Mouse (Mus musculus): Measurements from ENCODE around the gene Nrros.
A peak's percentile ranks its signal among the peaks of the same experiment; 100 is the strongest.

Nrros gene

GRCm38 (mm10) chr16:32160742-32161323 is 4.6 kb downstream of the Nrros start:
- no peak for DNase-seq

GRCm38 (mm10) chr16:32158966-32159365 is 6.4 kb downstream of the Nrros start:
- DNase-seq = no peak

DNA sequence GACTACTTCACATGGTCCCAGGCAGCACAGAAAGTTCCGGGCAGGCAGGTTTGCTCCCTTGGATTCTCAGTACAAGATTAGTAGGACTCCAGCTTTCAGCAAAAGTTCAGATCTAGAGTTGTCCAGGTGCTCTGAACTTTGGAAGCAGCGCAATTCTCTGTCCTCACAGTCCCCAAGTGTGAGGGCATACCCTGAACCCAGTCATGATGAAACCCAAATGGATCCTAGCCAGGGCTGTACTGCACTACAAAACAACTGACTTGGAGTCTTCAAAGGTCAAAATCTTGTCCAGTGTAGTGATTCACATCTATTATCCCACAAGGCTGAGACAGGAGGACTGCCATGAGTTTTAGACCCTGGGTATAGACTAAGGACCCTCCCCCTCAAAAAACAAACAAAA is 8.0 kb downstream of the Nrros start:
- no peak for DNase-seq

DNA sequence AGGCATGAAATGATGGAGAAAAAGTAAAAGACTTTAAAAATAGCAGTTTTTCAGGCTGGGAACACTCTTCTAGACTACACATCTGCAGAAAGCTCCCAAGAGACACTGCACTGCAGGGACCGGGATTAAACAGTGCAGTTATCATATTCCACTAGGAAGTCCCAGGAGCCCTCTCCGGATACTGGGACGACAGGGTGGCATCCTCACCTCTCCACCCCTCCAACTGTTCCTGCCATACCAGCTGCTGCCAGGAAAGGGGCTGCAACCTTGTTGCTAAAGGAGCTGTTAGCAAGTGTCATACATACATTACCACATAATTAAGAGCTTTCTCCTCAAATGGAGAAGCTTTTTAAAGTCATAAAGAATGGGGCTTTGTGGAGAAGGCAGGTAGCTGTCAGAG is 8.7 kb downstream of the Nrros start:
- DNase-seq = no peak

GRCm38 (mm10) chr16:32154437-32154836 is 11.0 kb downstream of the Nrros start:
- peak; percentile 87 for DNase-seq

GRCm38 (mm10) chr16:32153976-32154375 is 11.4 kb downstream of the Nrros start:
- no peak for DNase-seq

DNA sequence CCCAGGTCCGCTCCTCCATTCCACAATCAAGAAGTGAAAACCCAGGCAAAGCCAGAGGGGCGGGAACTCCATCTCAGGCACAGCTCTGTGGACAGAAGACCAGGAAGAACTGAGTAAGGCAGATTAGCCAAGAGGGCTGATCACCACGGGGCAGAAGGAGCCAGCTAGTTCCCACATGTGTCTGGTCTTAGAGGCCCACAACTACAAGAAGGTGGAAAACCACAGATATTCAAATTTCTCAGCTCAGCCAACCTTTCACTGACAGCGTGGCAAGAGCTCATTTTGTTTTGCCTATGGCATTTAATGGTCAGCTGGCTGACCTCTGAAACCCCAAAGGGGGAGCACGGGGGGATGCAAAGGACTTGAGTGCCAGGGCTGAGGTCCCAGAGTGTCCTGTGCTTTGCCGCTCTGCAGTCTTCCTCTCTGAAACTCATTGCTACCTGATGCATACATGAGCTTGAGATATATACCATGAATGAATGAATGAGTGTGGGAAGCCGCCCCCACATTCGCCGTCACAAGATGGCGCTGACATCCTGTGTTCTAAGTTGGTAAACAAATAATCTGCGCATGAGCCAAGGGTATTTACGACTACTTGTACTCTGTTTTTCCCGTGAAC is 17.7 kb downstream of the Nrros start:
- no peak for DNase-seq

DNA sequence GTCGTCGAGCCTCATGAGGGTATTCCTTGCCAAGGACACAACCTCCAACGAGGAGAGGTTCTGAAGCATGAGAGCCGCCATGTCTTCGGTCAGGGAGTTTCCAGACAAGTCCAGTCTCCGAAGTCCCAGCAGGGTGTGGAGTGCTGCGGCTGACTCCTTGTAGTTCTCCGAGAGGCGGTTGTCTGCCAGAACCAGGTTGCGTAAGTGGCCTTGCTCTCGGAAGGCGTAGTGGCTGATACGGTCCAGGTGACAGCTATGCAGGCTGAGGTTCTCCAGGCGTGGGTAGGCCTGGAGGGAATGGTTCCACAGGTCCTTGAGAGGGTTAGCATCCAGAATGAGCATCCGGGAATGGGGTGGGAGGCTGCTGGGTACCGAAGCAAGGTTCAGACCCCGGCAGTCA is 20.8 kb downstream of the Nrros start:
- no peak for DNase-seq

GRCm38 (mm10) chr16:32143766-32144165 is 21.6 kb downstream of the Nrros start:
- no peak for DNase-seq

DNA sequence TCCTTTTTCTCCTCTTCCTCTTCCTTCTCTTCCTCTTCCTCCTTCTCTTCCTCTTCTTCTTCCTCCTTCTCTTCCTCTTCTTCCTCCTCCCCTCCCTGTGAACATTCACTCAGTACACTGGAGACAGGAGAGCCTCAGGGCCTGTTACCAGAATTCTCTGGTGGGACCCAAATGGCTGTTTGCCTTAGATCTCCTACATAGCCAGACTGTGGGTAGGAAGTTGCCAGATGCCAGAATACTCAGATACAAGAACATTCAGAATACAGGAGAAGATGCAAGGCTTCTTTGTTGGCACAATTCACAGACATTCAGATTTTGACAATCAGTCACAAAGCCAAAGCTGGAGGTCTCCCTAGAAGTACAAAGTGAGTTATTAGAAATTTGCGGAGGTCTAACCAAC is 26.4 kb downstream of the Nrros start:
- DNase-seq = peak; percentile 83

GRCm38 (mm10) chr16:32135842-32136357 is 29.5 kb downstream of the Nrros start:
- no peak for DNase-seq

- no peak for DNase-seq
These were observed 32.2 kb downstream of the Nrros start for GRCm38 (mm10) chr16:32133148-32133547.

DNA sequence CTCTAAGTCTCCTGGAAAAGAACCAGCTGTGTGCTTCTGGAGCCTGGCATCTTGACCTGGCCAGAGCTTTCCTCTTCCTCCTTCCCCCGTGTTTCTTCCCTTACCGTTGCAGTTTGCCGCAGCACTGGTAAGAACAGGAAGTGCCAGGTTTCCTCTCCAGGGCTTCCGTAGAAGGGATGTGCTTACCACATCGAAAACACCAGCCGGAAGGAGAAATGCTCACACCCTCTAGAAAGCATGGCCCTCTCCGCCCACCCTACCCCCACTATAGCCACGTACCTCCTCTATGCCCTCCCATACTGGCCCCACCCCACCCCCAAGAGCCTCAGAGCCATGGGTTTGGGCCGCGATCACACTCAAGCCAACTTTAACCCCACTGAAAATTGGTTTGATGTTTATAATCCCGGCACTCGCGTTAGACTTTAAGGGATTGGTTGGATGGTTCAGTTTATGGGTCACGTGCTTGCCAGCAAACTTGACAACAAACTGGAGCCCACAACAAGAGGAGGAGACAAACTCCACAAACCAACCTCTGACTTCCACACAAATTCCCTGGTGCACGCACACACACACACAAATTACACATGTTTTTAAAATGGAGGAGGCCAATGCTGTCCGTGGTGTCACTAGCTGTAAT is 35.1 kb downstream of the Nrros start:
- peak; percentile 50 for DNase-seq

- DNase-seq = no peak
These were observed 35.8 kb downstream of the Nrros start for GRCm38 (mm10) chr16:32129449-32130189.

GRCm38 (mm10) chr16:32127046-32127445 is 38.3 kb downstream of the Nrros start:
- DNase-seq = no peak

- no peak for DNase-seq
These were observed 40.0 kb downstream of the Nrros start for GRCm38 (mm10) chr16:32125364-32125763.

GRCm38 (mm10) chr16:32124444-32125335 is 40.7 kb downstream of the Nrros start:
- no peak for DNase-seq

DNA sequence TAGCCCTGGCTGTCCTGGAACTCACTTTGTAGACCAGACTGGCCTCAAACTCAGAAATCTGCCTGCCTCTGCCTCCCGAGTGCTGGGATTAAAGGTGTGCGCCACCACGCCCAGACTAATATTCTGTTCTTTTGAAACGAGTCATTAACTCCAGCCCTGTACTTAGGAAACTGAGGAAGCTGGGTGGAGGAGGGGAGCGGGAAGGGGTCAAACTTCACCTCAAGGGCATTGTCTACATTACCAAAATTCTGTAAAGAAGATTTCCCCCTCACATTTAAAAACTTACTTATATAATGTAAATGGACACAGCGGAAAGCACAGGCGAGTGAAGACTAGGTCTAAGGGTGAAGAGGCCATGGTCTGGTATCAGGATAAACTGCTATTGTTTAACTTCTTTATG is 41.4 kb downstream of the Nrros start:
- no peak for DNase-seq

GRCm38 (mm10) chr16:32120454-32120853 is 44.9 kb downstream of the Nrros start:
- no peak for DNase-seq

- DNase-seq = no peak
These were observed 49.2 kb downstream of the Nrros start for GRCm38 (mm10) chr16:32116186-32116585.

DNA sequence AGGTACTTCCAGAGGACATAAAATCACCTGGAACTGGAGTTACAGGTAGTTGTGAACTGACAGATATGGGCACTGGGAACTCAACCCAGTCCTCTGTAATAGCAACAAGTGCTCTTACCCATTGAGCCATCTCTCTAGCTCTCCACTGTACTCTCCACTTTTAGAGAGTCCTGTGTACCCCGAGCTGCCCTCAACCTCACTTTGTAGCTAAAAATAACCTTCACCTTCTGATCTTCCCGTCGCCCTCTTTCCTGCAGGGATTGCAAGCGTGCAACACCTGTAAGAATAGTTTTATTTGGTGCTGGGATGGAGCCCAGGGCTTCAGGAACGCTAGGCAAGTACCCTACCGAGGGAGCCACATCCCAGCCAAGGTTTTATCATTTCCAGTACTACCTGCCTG is 49.6 kb downstream of the Nrros start:
- DNase-seq = no peak

DNA sequence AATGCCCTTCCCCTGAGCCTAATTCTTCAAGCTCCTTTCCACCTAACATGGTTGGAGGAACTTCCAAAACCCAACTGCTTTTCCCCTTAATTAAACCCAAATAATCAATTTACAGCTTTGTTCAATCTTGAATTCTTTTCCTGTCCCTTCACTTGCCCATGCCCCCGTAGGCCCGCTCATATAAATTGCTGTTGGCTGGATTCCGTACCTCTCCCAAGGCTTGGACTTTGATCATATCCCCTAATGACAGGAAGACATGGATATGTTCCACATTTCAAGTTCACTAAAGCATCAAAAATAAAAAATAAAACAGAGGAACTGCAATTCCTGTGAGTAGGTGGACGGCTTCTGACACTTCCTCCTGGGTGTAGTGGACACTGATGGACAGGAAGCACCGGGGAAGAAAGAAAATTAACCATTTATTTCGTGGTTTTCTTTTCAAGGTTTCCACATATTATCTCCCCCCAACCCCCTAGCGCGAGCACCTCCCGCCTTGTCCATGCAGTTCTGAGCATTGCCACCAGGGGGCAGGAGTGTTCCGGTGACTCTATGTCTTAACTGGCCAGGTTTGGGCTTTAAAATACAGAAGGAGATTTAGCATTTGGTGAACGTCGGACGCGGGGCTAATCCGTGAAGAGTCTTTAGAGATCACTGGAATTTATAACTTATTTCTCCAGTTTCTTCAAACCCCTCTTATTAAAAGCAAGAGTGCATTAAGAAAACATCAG is 50.3 kb downstream of the Nrros start:
- peak; percentile 54 for DNase-seq

Data from layer of hippocampus, adult 9-11 months (tissue).